Mouse (Mus musculus) bone marrow, adult 2 months (tissue): ENCODE data around the gene Tmem212. TPM values are rescaled to one million over a fixed set of nuclear protein-coding genes. Genes with fewer than 3 reads are reported as not detected.

Experiments
- H3K27ac ChIP-seq: fragments of 200-500 bp; 2 replicates; pipeline ENCODE4 v1.5.1; 2012; ENCODE audit warnings: low read depth, mild to moderate bottlenecking, control low read depth, inconsistent platforms, low read length; ENCODE audit not compliant: control insufficient read depth, poor library complexity, insufficient read depth
- H3K4me1 ChIP-seq: fragments of 200-500 bp; 2 replicates; pipeline ENCODE4 v1.6.1; 2011; ENCODE audit warnings: low read length; ENCODE audit not compliant: control insufficient read depth, insufficient read depth
- H3K4me3 ChIP-seq: fragments of 200-500 bp; replicated peaks from 2 replicates; pipeline ENCODE3; 2011; ENCODE audit warnings: mild to moderate bottlenecking, low read depth, low read length, control low read depth; ENCODE audit not compliant: control insufficient read depth
- CTCF ChIP-seq: fragments of 200-500 bp; IDR thresholded peaks from 2 replicates; pipeline ENCODE4 v1.5.1; 2011; ENCODE audit warnings: low read length, control low read depth; ENCODE audit not compliant: control insufficient read depth, insufficient read depth
- POLR2A ChIP-seq: fragments of 200-500 bp; IDR thresholded peaks from 2 replicates; pipeline ENCODE4 v1.6.1; 2011; ENCODE audit warnings: low read depth, mild to moderate bottlenecking, control low read depth, low read length, borderline replicate concordance; ENCODE audit not compliant: control insufficient read depth
- WGBS: fragments of 180-500 bp; shearing (Covaris S2); methylation state at CpG from one replicate; pipeline ENCODE4 v1.1.7; 2018; 5-methylcytosine and 5-hydroxymethylcytosine counted together
- polyA plus RNA-seq: library from polyadenylated mRNA; stranded (reverse); fragments of >200 nt; gene quantifications from 2 replicates; pipeline ENCODE4 v1.2.4, GENCODE M21; 2011; ENCODE audit warnings: low replicate concordance; ENCODE audit not compliant: missing spikeins, insufficient read depth, insufficient read length

The Tmem212 gene
- polyA plus RNA-seq, 1 experiment = not detected

GRCm38 (mm10) chr3:27907301-27907700, 11.1 kb upstream of the Tmem212 start:
- H3K4me3 ChIP-seq = no peak overlapping the region
- TF ChIP-seq CTCF = no peak
- TF ChIP-seq POLR2A = no peak
- no peak overlapping the region for H3K27ac ChIP-seq
- WGBS = 73% methylated on average over 2 of the region's 2 CpGs
- no peaks in the 10 kb centered on the region for H3K4me1 ChIP-seq

DNA sequence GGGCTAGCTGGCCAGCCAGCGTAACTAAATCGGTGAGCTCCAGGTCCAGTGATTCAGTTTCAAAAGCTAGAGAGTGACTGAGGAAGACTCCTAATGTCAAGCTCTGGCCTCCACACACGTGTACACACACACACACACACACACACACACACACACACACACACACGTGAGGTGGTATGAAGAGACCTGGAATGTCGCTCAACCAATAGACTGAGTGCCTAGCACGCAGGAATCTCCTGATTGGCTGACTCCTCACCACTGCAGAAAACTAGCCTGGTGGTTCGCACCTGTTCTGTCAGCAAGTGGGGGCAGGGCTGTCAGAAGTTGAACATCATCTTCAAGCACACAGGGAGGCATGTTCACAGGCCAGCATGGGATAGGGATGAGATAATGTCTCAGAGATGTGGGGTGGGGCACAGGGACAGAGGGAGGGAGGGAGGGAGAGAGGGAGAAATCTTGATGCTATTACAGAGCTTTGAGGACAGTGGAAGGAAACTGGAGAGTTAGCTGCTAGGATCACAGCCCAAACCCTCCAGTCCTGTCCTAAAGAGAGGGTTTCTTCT, 10.6 kb upstream of the Tmem212 start:
- TF ChIP-seq CTCF = no peak
- TF ChIP-seq POLR2A = no peak
- Histone ChIP-seq H3K4me3 (no peak overlapping the region), H3K4me1 (no peaks in the 10 kb centered on the region), H3K27ac (no peak overlapping the region)
- WGBS = 89% methylated on average over 7 of the region's 7 CpGs

DNA sequence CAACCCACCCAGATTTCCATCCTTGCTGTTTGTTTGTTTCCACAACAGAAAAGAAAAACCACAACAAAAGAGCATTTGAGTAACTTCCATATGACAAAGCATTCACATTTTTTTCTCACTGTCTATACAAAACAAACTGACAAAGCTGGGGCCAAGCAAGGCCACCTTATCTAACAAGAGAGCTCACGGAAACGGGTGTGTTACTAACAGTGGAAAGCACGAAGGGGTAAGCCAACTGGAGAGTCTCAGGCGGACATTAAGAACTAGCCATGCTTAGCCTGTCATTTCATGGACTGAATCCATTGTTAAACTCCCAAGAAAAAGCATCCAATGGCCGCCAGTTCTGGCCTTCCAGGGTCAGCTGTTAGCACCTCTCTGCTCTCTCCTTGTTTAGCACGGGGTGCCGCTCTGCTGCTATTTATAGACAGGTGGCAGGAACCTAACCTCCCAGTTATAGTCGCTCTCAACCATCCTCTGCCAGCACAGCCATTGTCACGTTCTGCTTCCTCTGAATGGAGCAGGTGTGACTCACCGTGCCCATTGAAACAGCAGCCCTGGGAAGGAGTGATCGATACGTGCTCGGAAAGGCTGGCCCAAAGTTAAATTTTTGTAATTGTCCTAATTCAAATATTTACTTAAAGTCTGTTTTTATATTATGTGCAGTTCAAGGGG, 8.6 kb upstream of the Tmem212 start:
- no peak for TF ChIP-seq CTCF
- no peak for TF ChIP-seq POLR2A
- no peaks in the 10 kb centered on the region for H3K4me1 ChIP-seq
- H3K4me3 ChIP-seq = no peak overlapping the region
- 41% methylated on average over 13 of the region's 13 CpGs for WGBS
- no peak overlapping the region for H3K27ac ChIP-seq

GRCm38 (mm10) chr3:27901846-27902245, 5.7 kb upstream of the Tmem212 start:
- no peaks in the 10 kb centered on the region for H3K4me1 ChIP-seq
- H3K4me3 ChIP-seq = no peak overlapping the region
- TF ChIP-seq POLR2A (no peak), CTCF (peak; percentile 38; the same call in 1 of the 2 replicates)
- 84% methylated on average over 6 of the region's 6 CpGs for WGBS
- no peak overlapping the region for H3K27ac ChIP-seq

DNA sequence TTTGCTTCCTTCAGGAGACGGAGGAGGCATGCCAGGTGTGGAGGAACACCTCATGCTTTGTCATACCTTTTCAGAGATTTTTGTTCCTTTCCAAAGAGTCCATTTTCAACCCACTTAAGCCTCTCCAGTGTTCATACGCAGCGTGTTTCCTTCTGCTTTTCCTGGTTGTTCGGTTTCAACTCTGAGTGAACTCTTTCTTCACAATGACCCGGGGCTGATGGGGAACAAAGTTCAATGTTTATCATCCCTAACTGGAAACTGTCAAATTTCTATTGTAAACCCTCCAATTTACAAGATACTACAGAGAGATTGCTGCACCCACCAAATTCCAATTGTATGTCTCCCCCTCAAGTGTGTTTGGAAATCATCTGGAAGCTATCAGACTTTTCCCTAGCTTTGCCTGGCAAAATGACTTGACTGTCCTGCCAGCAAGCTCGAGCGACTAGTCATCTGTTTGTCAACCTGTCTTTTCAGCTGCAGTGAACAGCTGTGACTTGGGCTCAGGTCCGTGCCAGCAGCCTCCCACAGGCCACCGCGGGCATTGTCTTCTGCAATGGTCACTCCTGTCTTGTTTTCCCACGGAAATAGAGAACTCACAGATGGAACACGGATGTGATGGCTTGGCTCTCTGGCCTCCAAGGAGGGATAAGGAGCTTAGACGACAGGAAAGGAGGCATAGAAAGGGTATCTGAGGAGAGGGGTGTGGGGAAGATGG, 3.0 kb upstream of the Tmem212 start:
- TF ChIP-seq POLR2A (no peak), CTCF (no peak)
- WGBS = 39% methylated on average over 13 of the region's 13 CpGs
- Histone ChIP-seq H3K4me1 (no peaks in the 10 kb centered on the region), H3K27ac (no peak overlapping the region), H3K4me3 (no peak overlapping the region)

GRCm38 (mm10) chr3:27898178-27898577, 2.0 kb upstream of the Tmem212 start:
- WGBS = 44% methylated on average over 10 of the region's 10 CpGs
- no peak overlapping the region for H3K27ac ChIP-seq
- H3K4me3 ChIP-seq = no peak overlapping the region
- no peaks in the 10 kb centered on the region for H3K4me1 ChIP-seq
- TF ChIP-seq POLR2A = no peak
- TF ChIP-seq CTCF = no peak

- H3K4me1 ChIP-seq = no peaks in the 10 kb centered on the region
- no peak overlapping the region for H3K4me3 ChIP-seq
- 86% methylated on average over 7 of the region's 7 CpGs for WGBS
- no peak overlapping the region for H3K27ac ChIP-seq
- no peak for TF ChIP-seq POLR2A
- TF ChIP-seq CTCF = no peak
These were observed 9.6 kb downstream of the Tmem212 start for GRCm38 (mm10) chr3:27886578-27886977.

DNA sequence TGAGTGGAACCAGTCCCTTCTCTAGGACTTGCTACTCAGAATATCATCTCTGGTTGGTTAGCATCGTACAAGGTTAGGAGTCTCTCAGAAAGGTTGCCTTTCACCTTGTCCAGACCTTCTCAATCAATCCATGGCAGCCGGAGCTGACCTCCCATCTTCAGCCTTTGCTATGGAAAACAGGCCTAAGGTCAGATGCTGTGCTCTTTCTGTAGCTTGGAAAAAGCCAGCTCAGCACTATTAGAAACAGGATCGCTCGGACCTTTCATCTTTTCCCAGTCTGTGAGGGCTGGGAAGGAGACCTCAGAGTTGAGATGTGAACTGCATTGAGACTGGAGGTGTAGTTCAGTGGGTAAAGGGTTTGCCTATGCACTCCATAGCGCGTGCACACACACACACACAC, 10.6 kb downstream of the Tmem212 start:
- 85% methylated on average over 6 of the region's 6 CpGs for WGBS
- Histone ChIP-seq H3K4me3 (no peak overlapping the region), H3K4me1 (no peaks in the 10 kb centered on the region), H3K27ac (no peak overlapping the region)
- no peak for TF ChIP-seq POLR2A
- no peak for TF ChIP-seq CTCF

- no peaks in the 10 kb centered on the region for H3K4me1 ChIP-seq
- 44% methylated on average over 6 of the region's 6 CpGs for WGBS
- no peak overlapping the region for H3K4me3 ChIP-seq
- no peak overlapping the region for H3K27ac ChIP-seq
- TF ChIP-seq CTCF (no peak), POLR2A (no peak)
These were observed 14.0 kb downstream of the Tmem212 start for GRCm38 (mm10) chr3:27881897-27882835.
